Mouse (Mus musculus) embryonic facial prominence, embryonic 15.5 days (tissue): ENCODE results near the gene Tsr2. TPM values are rescaled to one million over a fixed set of nuclear protein-coding genes. Genes with fewer than 3 reads are reported as not detected.
A peak's percentile ranks its signal among the peaks of the same experiment; 100 is the strongest.

Experiments used
- ATAC-seq: fragments of 200-750 bp; cut with Nextera tagmentation; 2 replicates; pipeline ENCODE4 v1.8.0; 2017; ENCODE audit warnings: low read depth, moderate TSS enrichment; ENCODE audit not compliant: insufficient number of reproducible peaks, low FRiP score, low TSS enrichment
- H3K27ac ChIP-seq: fragments of 300-500 bp; sonication (generic); replicated peaks from 2 replicates; pipeline ENCODE4 v1.5.1; 2015; ENCODE audit warnings: mild to moderate bottlenecking, inconsistent platforms
- H3K27me3 ChIP-seq: fragments of 300-500 bp; sonication (generic); 2 replicates; pipeline ENCODE4 v1.6.1; 2015; ENCODE audit warnings: inconsistent platforms
- H3K36me3 ChIP-seq: fragments of 300-500 bp; sonication (generic); 2 replicates; pipeline ENCODE4 v1.6.1; 2015; ENCODE audit warnings: mild to moderate bottlenecking, inconsistent platforms
- H3K4me1 ChIP-seq: fragments of 300-500 bp; sonication (generic); 2 replicates; pipeline ENCODE4 v1.6.1; 2015; ENCODE audit warnings: inconsistent platforms
- H3K4me2 ChIP-seq: fragments of 300-500 bp; sonication (generic); replicated peaks from 2 replicates; pipeline ENCODE4 v1.6.1; 2015; ENCODE audit warnings: mild to moderate bottlenecking, inconsistent platforms
- H3K4me3 ChIP-seq: fragments of 300-500 bp; sonication (generic); replicated peaks from 2 replicates; pipeline ENCODE4 v1.5.1; 2015; ENCODE audit warnings: mild to moderate bottlenecking, inconsistent platforms
- H3K9ac ChIP-seq: fragments of 300-500 bp; sonication (generic); 2 replicates; pipeline ENCODE4 v1.6.1; 2015; ENCODE audit warnings: inconsistent platforms
- H3K9me3 ChIP-seq: fragments of 300-500 bp; sonication (generic); replicated peaks from 2 replicates; pipeline ENCODE4 v1.6.1; 2016; ENCODE audit warnings: inconsistent platforms
- WGBS: fragments of 180-500 bp; shearing (Covaris S2); methylation state at CpG from one replicate; pipeline ENCODE4 v1.1.7; 2015; 5-methylcytosine and 5-hydroxymethylcytosine counted together
- polyA plus RNA-seq: library from polyadenylated mRNA; unstranded; fragments of >200 nt; fragmentation: Nextera tagmentation; extraction: Ambion mirVana; gene quantifications from 2 replicates; pipeline ENCODE4 v1.2.1, GENCODE M21; 2015

Gene Tsr2
- polyA plus RNA-seq, 1 experiment from 2014 or later: 36.4 TPM

- no peaks in the 10 kb centered on the region for H3K27me3 ChIP-seq
- H3K4me2 ChIP-seq: no peak overlapping the region
- H3K9me3 ChIP-seq: no peaks in the 10 kb centered on the region
- H3K36me3 ChIP-seq: peaks cover 20% of the 10 kb centered on the region
- 80% methylated on average over 5 of the region's 5 CpGs for WGBS
- no peaks in the 10 kb centered on the region for H3K4me1 ChIP-seq
- no peak overlapping the region for H3K4me3 ChIP-seq
- no peak overlapping the region for H3K27ac ChIP-seq
- no peak overlapping the region for H3K9ac ChIP-seq
- no peak for ATAC-seq
Observed at GRCm38 (mm10) chrX:151067876-151068275, 28.5 kb downstream of the Tsr2 start.

GRCm38 (mm10) chrX:151066071-151066666 lies 30.2 kb downstream of the Tsr2 start:
- Histone ChIP-seq H3K27me3 (no peaks in the 10 kb centered on the region; the same call in 1 of the 2 replicates), H3K4me3 (no peak overlapping the region), H3K4me1 (no peaks in the 10 kb centered on the region), H3K27ac (no peak overlapping the region), H3K36me3 (peaks cover 15% of the 10 kb centered on the region), H3K4me2 (no peak overlapping the region), H3K9me3 (no peaks in the 10 kb centered on the region), H3K9ac (no peak overlapping the region)
- WGBS: 75% methylated on average over 7 of the region's 7 CpGs
- no peak for ATAC-seq

- WGBS: 77% methylated on average over 3 of the region's 3 CpGs
- H3K36me3 ChIP-seq: no peaks in the 10 kb centered on the region
- no peak overlapping the region for H3K27ac ChIP-seq
- H3K9ac ChIP-seq: no peak overlapping the region
- H3K4me2 ChIP-seq: no peak overlapping the region
- H3K9me3 ChIP-seq: no peaks in the 10 kb centered on the region
- H3K4me1 ChIP-seq: no peaks in the 10 kb centered on the region
- H3K4me3 ChIP-seq: no peak overlapping the region
- H3K27me3 ChIP-seq: no peaks in the 10 kb centered on the region; the same call in none of the 2 replicates
- no peak for ATAC-seq
Observed at GRCm38 (mm10) chrX:151061615-151062299, 34.6 kb downstream of the Tsr2 start.

- Histone ChIP-seq H3K9me3 (no peaks in the 10 kb centered on the region), H3K9ac (no peak overlapping the region), H3K4me3 (no peak overlapping the region), H3K4me2 (no peak overlapping the region), H3K27me3 (no peaks in the 10 kb centered on the region; the same call in none of the 2 replicates), H3K4me1 (peaks cover 3% of the 10 kb centered on the region; the same call in 1 of the 2 replicates), H3K36me3 (no peaks in the 10 kb centered on the region), H3K27ac (no peak overlapping the region)
- 70% methylated on average over 1 of the region's 1 CpGs for WGBS
- no peak for ATAC-seq
Observed at GRCm38 (mm10) chrX:151059346-151059745, 37.0 kb downstream of the Tsr2 start.

GRCm38 (mm10) chrX:151055559-151055958 lies 40.8 kb downstream of the Tsr2 start:
- no peaks in the 10 kb centered on the region; the same call in 1 of the 2 replicates for H3K27me3 ChIP-seq
- ATAC-seq: peak; percentile 43; the same call in 1 of the 2 replicates
- no peaks in the 10 kb centered on the region for H3K36me3 ChIP-seq
- H3K4me3 ChIP-seq: no peak overlapping the region
- no peak overlapping the region for H3K27ac ChIP-seq
- peaks cover 4% of the 10 kb centered on the region; the same call in 1 of the 2 replicates for H3K4me1 ChIP-seq
- WGBS: 31% methylated on average over 1 of the region's 1 CpGs
- no peaks in the 10 kb centered on the region for H3K9me3 ChIP-seq
- no peak overlapping the region for H3K4me2 ChIP-seq
- no peak overlapping the region for H3K9ac ChIP-seq

- Histone ChIP-seq H3K4me3 (no peak overlapping the region), H3K36me3 (no peaks in the 10 kb centered on the region), H3K9me3 (no peaks in the 10 kb centered on the region), H3K9ac (no peak overlapping the region), H3K4me1 (peaks cover 6% of the 10 kb centered on the region; the same call in 1 of the 2 replicates), H3K27ac (0 out of 2 replicates have a peak overlapping the region, but pooled peaks have one; percentile 48), H3K27me3 (no peaks in the 10 kb centered on the region; the same call in 1 of the 2 replicates), H3K4me2 (0 out of 2 replicates have a peak overlapping the region, but pooled peaks have one; percentile 22)
- no peak for ATAC-seq
- WGBS: 50% methylated on average over 1 of the region's 6 CpGs
Observed at GRCm38 (mm10) chrX:151054489-151054888, 41.9 kb downstream of the Tsr2 start.

- H3K27ac ChIP-seq: no peak overlapping the region
- no peaks in the 10 kb centered on the region for H3K36me3 ChIP-seq
- WGBS: 56% methylated on average over 7 of the region's 7 CpGs
- no peaks in the 10 kb centered on the region for H3K9me3 ChIP-seq
- no peak overlapping the region for H3K9ac ChIP-seq
- H3K4me2 ChIP-seq: no peak overlapping the region
- no peak overlapping the region for H3K4me3 ChIP-seq
- H3K27me3 ChIP-seq: no peaks in the 10 kb centered on the region
- no peak for ATAC-seq
- peaks cover 17% of the 10 kb centered on the region for H3K4me1 ChIP-seq
Observed at GRCm38 (mm10) chrX:151050337-151050736, 46.0 kb downstream of the Tsr2 start.

GRCm38 (mm10) chrX:151049661-151050215 lies 46.6 kb downstream of the Tsr2 start:
- Histone ChIP-seq H3K4me2 (0 out of 2 replicates have a peak overlapping the region, but pooled peaks have one; percentile 51), H3K9me3 (no peaks in the 10 kb centered on the region), H3K36me3 (no peaks in the 10 kb centered on the region), H3K9ac (no peak overlapping the region), H3K27ac (no peak overlapping the region), H3K27me3 (no peaks in the 10 kb centered on the region), H3K4me3 (no peak overlapping the region), H3K4me1 (peaks cover 17% of the 10 kb centered on the region)
- ATAC-seq: no peak
- WGBS: 48% methylated on average over 8 of the region's 8 CpGs

- Histone ChIP-seq H3K4me1 (peaks cover 13% of the 10 kb centered on the region), H3K9me3 (no peaks in the 10 kb centered on the region), H3K4me2 (peak overlapping the region; percentile 51), H3K27me3 (no peaks in the 10 kb centered on the region), H3K36me3 (no peaks in the 10 kb centered on the region), H3K4me3 (peak overlapping the region; percentile 61), H3K9ac (peak overlapping the region; percentile 57), H3K27ac (peak overlapping the region; percentile 91)
- peak; percentile 75; the same call in 1 of the 2 replicates for ATAC-seq
- 26% methylated on average over 45 of the region's 56 CpGs for WGBS
Observed at GRCm38 (mm10) chrX:151047431-151048058, 48.8 kb downstream of the Tsr2 start.

- 18% methylated on average over 44 of the region's 62 CpGs for WGBS
- peaks cover 13% of the 10 kb centered on the region for H3K4me1 ChIP-seq
- H3K4me3 ChIP-seq: peak overlapping the region; percentile 61
- peak overlapping the region; percentile 51 for H3K4me2 ChIP-seq
- H3K36me3 ChIP-seq: no peaks in the 10 kb centered on the region
- no peaks in the 10 kb centered on the region for H3K27me3 ChIP-seq
- peak overlapping the region; percentile 91 for H3K27ac ChIP-seq
- H3K9me3 ChIP-seq: no peaks in the 10 kb centered on the region
- ATAC-seq: peak; percentile 88
- H3K9ac ChIP-seq: peak overlapping the region; percentile 57
Observed at GRCm38 (mm10) chrX:151046777-151047430, 49.4 kb downstream of the Tsr2 start.
